Mouse (Mus musculus): ENCODE data around the gene Cdc42ep4. TPM values are rescaled to one million over a fixed set of nuclear protein-coding genes. Genes with fewer than 3 reads are reported as not detected.

The Cdc42ep4 gene
- total RNA-seq, 1 experiment = 17.8 TPM

DNA sequence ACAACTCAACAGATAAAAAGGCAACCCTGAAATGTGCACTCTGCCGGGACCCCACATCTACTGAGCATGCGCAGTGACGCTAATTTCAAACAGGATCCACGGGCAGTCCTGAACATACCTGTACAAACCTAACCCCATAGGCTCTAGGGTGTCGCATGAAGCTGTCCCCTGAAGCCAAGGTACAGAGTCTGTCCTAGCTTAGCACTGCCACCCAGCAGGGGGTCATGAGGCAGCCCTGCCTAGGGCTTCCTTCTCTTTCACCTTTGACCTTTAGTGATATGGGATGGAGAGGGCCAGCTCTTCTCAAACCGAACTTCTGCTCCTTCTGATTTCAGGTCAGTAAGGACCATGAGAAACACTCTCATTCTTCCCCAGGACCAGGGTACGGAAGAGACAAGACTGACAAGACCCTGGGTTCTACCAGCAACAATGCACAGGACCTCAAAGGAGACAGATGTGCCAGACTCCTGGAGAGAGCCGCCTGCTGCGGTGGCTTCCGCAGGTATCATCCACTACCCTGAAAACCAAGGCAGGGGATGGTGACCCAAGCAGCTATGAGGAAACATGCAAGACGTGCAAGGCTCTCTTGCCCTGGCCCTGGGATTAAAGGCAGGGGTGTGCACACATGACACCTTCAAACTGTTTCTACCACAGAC is 3.8 kb downstream of the Cdc42ep4 start:
- peaks cover 2% of the 10 kb centered on the region; the same call in 1 of the 2 replicates for H3K36me3 ChIP-seq (ENCODE audit: control insufficient read depth, insufficient read depth, low read length, poor library complexity, severe bottlenecking)
- no peak overlapping the region for H3K27ac ChIP-seq (ENCODE audit: insufficient read depth, low read depth, low read length, poor library complexity, severe bottlenecking)
- no peaks in the 10 kb centered on the region for H3K9me3 ChIP-seq (ENCODE audit: control insufficient read depth, insufficient read depth, low read depth, low read length)
- no peak for TF ChIP-seq HCFC1 (IDR thresholded peaks at IDR 0.05; ENCODE audit: borderline replicate concordance, insufficient read depth, low read length)
- no peak for TF ChIP-seq CHD2 (IDR thresholded peaks at IDR 0.05; ENCODE audit: low read depth, low read length)
- no peak for TF ChIP-seq MAFK (IDR thresholded peaks at IDR 0.05; ENCODE audit: insufficient read depth, low read depth, low read length)
- no peak for TF ChIP-seq ZC3H11A (IDR thresholded peaks at IDR 0.05; ENCODE audit: borderline replicate concordance, low read depth, low read length)
- no peak for TF ChIP-seq ZNF384 (IDR thresholded peaks at IDR 0.05; ENCODE audit: low read depth, low read length)
- H3K9ac ChIP-seq (ENCODE audit: insufficient read depth, low read depth, low read length, poor library complexity, severe bottlenecking) = no peak overlapping the region
- H3K4me3 ChIP-seq (ENCODE audit: insufficient read depth in 1 of 2, low read depth in 1 of 2, low read length in 2 of 2, poor library complexity in 1 of 2, severe bottlenecking in 1 of 2) = peak overlapping the region; percentile 10 to 41; a peak in 3 of 4 replicates
- in situ Hi-C loops (cut with MboI; ENCODE audit: low sequenced_read_pairs in 2 of 2, unreplicated experiment in 2 of 2) = no loop called here
- peaks cover 0 to 30% of the 10 kb centered on the region in 2 experiments; a peak in 3 of 4 replicates for H3K4me1 ChIP-seq (ENCODE audit: control insufficient read depth in 2 of 2, insufficient read depth in 2 of 2, low read length in 2 of 2, poor library complexity in 1 of 2)
- DNase-seq (ENCODE audit: low read depth, low spot score) = no peak

GRCm38 (mm10) chr11:113747056-113747455 is 4.6 kb downstream of the Cdc42ep4 start:
- Histone ChIP-seq H3K27ac (ENCODE audit: insufficient read depth, low read depth, low read length, poor library complexity, severe bottlenecking) (no peak overlapping the region), H3K36me3 (ENCODE audit: control insufficient read depth, insufficient read depth, low read length, poor library complexity, severe bottlenecking) (peaks cover 4% of the 10 kb centered on the region; the same call in 1 of the 2 replicates), H3K9me3 (ENCODE audit: control insufficient read depth, insufficient read depth, low read depth, low read length) (no peaks in the 10 kb centered on the region), H3K4me1 (ENCODE audit: control insufficient read depth in 2 of 2, insufficient read depth in 2 of 2, low read length in 2 of 2, poor library complexity in 1 of 2) (peaks cover 0 to 30% of the 10 kb centered on the region in 2 experiments; a peak in 3 of 4 replicates), H3K9ac (ENCODE audit: insufficient read depth, low read depth, low read length, poor library complexity, severe bottlenecking) (peak overlapping the region; percentile 41; the same call in 1 of the 2 replicates), H3K4me3 (ENCODE audit: insufficient read depth in 1 of 2, low read depth in 1 of 2, low read length in 2 of 2, poor library complexity in 1 of 2, severe bottlenecking in 1 of 2) (peak overlapping the region in 1 of 2 experiments; percentile 41; a peak in 2 of 4 replicates)
- no peak for DNase-seq (ENCODE audit: low read depth, low spot score)
- in situ Hi-C loops (cut with MboI; ENCODE audit: low sequenced_read_pairs in 2 of 2, unreplicated experiment in 2 of 2) = no loop called here
- TF ChIP-seq MAFK (IDR thresholded peaks at IDR 0.05; ENCODE audit: insufficient read depth, low read depth, low read length) (no peak), ZNF384 (IDR thresholded peaks at IDR 0.05; ENCODE audit: low read depth, low read length) (no peak), CHD2 (IDR thresholded peaks at IDR 0.05; ENCODE audit: low read depth, low read length) (no peak), HCFC1 (IDR thresholded peaks at IDR 0.05; ENCODE audit: borderline replicate concordance, insufficient read depth, low read length) (no peak)

DNA sequence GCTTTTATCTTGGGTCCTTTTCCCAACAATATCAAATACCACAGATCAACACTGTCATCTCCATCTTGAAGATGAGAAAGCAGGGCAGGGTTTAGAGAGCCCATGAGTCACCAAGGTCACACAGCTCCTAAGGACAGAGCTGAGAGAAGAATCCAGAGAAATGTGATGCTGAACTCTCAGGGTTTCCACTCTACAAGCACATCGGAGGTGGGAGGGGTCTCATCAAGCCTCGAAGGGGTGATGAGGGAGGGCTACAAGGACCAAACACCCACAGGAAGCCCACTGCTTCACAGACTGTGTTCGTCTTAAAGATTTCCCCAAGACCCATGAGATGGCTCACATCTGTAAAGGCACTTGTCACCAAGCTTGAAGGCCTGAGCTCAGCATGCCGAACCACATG is 5.7 kb downstream of the Cdc42ep4 start:
- in situ Hi-C loops (cut with MboI; ENCODE audit: low sequenced_read_pairs in 2 of 2, unreplicated experiment in 2 of 2) = no loop called here
- no peaks in the 10 kb centered on the region for H3K9me3 ChIP-seq (ENCODE audit: control insufficient read depth, insufficient read depth, low read depth, low read length)
- H3K36me3 ChIP-seq (ENCODE audit: control insufficient read depth, insufficient read depth, low read length, poor library complexity, severe bottlenecking) = peaks cover 4% of the 10 kb centered on the region; the same call in 1 of the 2 replicates
- H3K4me1 ChIP-seq (ENCODE audit: control insufficient read depth in 2 of 2, insufficient read depth in 2 of 2, low read length in 2 of 2, poor library complexity in 1 of 2) = peaks cover 0 to 30% of the 10 kb centered on the region in 2 experiments; a peak in 3 of 4 replicates
- no peak for DNase-seq (ENCODE audit: low read depth, low spot score)
- H3K4me3 ChIP-seq (ENCODE audit: insufficient read depth in 1 of 2, low read depth in 1 of 2, low read length in 2 of 2, poor library complexity in 1 of 2, severe bottlenecking in 1 of 2) = no peak overlapping the region
- TF ChIP-seq HCFC1 (IDR thresholded peaks at IDR 0.05; ENCODE audit: borderline replicate concordance, insufficient read depth, low read length) = no peak
- TF ChIP-seq MAFK (IDR thresholded peaks at IDR 0.05; ENCODE audit: insufficient read depth, low read depth, low read length) = no peak
- TF ChIP-seq CHD2 (IDR thresholded peaks at IDR 0.05; ENCODE audit: low read depth, low read length) = no peak
- no peak for TF ChIP-seq ZC3H11A (IDR thresholded peaks at IDR 0.05; ENCODE audit: borderline replicate concordance, low read depth, low read length)
- TF ChIP-seq ZNF384 (IDR thresholded peaks at IDR 0.05; ENCODE audit: low read depth, low read length) = no peak
- H3K9ac ChIP-seq (ENCODE audit: insufficient read depth, low read depth, low read length, poor library complexity, severe bottlenecking) = no peak overlapping the region
- H3K27ac ChIP-seq (ENCODE audit: insufficient read depth, low read depth, low read length, poor library complexity, severe bottlenecking) = no peak overlapping the region

DNA sequence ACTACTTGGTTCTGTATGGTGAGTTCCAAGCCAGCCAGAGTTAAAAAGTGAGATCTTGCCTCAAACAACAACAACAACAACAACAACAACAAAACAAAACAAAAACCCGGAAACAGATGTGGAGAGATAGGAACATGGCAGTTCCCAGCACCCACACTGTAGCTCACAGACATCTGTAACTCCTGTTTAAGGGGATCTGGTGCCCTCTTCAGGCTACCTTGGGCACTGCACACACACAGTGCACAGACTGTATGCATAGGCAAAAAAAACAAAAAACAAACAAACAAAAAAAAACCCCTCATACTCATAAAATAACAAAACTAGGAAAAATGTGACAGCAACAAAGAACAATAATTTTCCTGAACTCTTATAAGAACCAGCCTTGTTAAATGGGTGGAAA is 8.7 kb downstream of the Cdc42ep4 start:
- in situ Hi-C loops (cut with MboI; ENCODE audit: low sequenced_read_pairs in 2 of 2, unreplicated experiment in 2 of 2) = no loop called here

More for the DNA sequence above, 8.7 kb downstream of the Cdc42ep4 start:
- Histone ChIP-seq H3K27ac (ENCODE audit: insufficient read depth, low read depth, low read length, poor library complexity, severe bottlenecking) (no peak overlapping the region), H3K9me3 (ENCODE audit: control insufficient read depth, insufficient read depth, low read depth, low read length) (no peaks in the 10 kb centered on the region), H3K4me3 (ENCODE audit: insufficient read depth in 1 of 2, low read depth in 1 of 2, low read length in 2 of 2, poor library complexity in 1 of 2, severe bottlenecking in 1 of 2) (no peak overlapping the region), H3K36me3 (ENCODE audit: control insufficient read depth, insufficient read depth, low read length, poor library complexity, severe bottlenecking) (peaks cover 4% of the 10 kb centered on the region; the same call in 1 of the 2 replicates), H3K4me1 (ENCODE audit: control insufficient read depth in 2 of 2, insufficient read depth in 2 of 2, low read length in 2 of 2, poor library complexity in 1 of 2) (peaks cover 4 to 24% of the 10 kb centered on the region in 2 experiments; a peak in 3 of 4 replicates), H3K9ac (ENCODE audit: insufficient read depth, low read depth, low read length, poor library complexity, severe bottlenecking) (no peak overlapping the region)
- DNase-seq (ENCODE audit: low read depth, low spot score) = no peak
- TF ChIP-seq HCFC1 (IDR thresholded peaks at IDR 0.05; ENCODE audit: borderline replicate concordance, insufficient read depth, low read length) (no peak), MAFK (IDR thresholded peaks at IDR 0.05; ENCODE audit: insufficient read depth, low read depth, low read length) (no peak), ZNF384 (IDR thresholded peaks at IDR 0.05; ENCODE audit: low read depth, low read length) (no peak), ZC3H11A (IDR thresholded peaks at IDR 0.05; ENCODE audit: borderline replicate concordance, low read depth, low read length) (peak; percentile 43; the same call in 1 of the 2 replicates), CHD2 (IDR thresholded peaks at IDR 0.05; ENCODE audit: low read depth, low read length) (no peak)
